33 mouse cellular contexts compared by ENCODE assay signal in the genomic region with DNA sequence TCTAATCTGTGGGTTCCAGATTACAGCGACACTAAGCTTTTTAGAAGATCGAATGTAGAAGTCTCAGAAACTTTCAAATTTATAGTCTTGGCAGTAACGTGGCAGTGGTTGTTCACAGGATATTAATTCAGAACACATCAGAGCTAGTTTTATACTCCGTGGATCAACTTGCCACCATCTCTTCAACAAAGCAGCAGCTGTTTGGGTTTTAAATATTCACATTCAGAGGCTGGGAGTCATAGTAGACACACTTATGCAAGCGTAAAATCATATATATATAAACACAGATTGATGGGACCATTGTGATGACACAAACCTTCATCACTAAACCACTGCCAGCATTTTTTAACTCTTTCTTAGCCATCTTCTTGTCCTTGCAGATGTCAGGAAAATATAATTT. TPM values are rescaled to one million over a fixed set of nuclear protein-coding genes. Genes with fewer than 3 reads are reported as not detected.
DNase-seq lines count a peak whose midpoint lies in the region; ATAC-seq and TF ChIP-seq lines count a peak whose summit lies in the region.
"Had no signal": no experiment of that assay in that cellular context is flagged by ENCODE, and none has a peak within 500 bp of the region (broad histone marks: within the 10 kb centered on the region; RNA-seq: fewer than 3 reads in every experiment).

No protein-coding gene starts in this region.

- in situ Hi-C loops in CH12.LX (cut with MboI; ENCODE audit: low pct_ligation_motif_present, low pct_unique_long_range_greater_than_20kb, low sequenced_read_pairs): no loop called here

- H3K36me3 ChIP-seq in embryonic facial prominence, embryonic 14.5 days (ENCODE audit: control insufficient read depth, insufficient read depth, low read length): no peaks in the 10 kb centered on the region
- H3K36me3 ChIP-seq in embryonic facial prominence, embryonic 10.5 days (replicated peaks): no peaks in the 10 kb centered on the region
- H3K36me3 ChIP-seq in forebrain, postnatal 0 days (ENCODE audit: insufficient read depth): no peaks in the 10 kb centered on the region
- H3K36me3 ChIP-seq in forebrain, embryonic 15.5 days: no peaks in the 10 kb centered on the region
- H3K36me3 ChIP-seq in CH12.LX (replicated peaks in 1 of 2; ENCODE audit: control insufficient read depth in 1 of 2, insufficient read depth in 1 of 2, low read length in 1 of 2) (no peaks in the 10 kb centered on the region), myocyte (ENCODE audit: control insufficient read depth, insufficient read depth) (no peaks in the 10 kb centered on the region)
- H3K36me3 ChIP-seq: embryonic facial prominence, embryonic 12.5 days; G1E; heart, embryonic 10.5 days; heart, embryonic 13.5 days had no signal

- H3K9ac ChIP-seq in embryonic facial prominence, embryonic 14.5 days (ENCODE audit: low read depth, low read length): no peak overlapping the region
- no peak overlapping the region for H3K9ac ChIP-seq in forebrain, postnatal 0 days
- H3K9ac ChIP-seq in forebrain, embryonic 15.5 days (replicated peaks): no peak overlapping the region
- H3K9ac ChIP-seq in CH12.LX (ENCODE audit: insufficient read depth, low read depth): 0 out of 2 replicates have a peak overlapping the region, but pooled peaks have one; percentile 14
- H3K9ac ChIP-seq: embryonic facial prominence, embryonic 12.5 days; heart, embryonic 13.5 days; hindbrain, embryonic 14.5 days had no signal

- TF ChIP-seq POLR2A in CH12.LX (IDR thresholded peaks at IDR 0.05; ENCODE audit: low read depth, low read length) (no peak), myocyte (IDR thresholded peaks at IDR 0.05; ENCODE audit: insufficient read length, low read depth) (no peak)

- DNase-seq in embryonic facial prominence, embryonic 14.5 days (ENCODE audit: low spot score): peak; percentile 36
- no peak for DNase-seq in embryonic facial prominence, embryonic 10.5 days (ENCODE audit: low spot score)
- DNase-seq in forebrain, postnatal 0 days: peak; percentile 13
- DNase-seq in CH12.LX (ENCODE audit: extremely low read depth): no peak
- DNase-seq in urinary bladder, postnatal 4 days (ENCODE audit: low spot score in 2 of 2): no peak
- no peak for DNase-seq in ovary, postnatal 10 days (ENCODE audit: low spot score)
- DNase-seq: adrenal gland, postnatal 10 days; adrenal gland, postnatal 36 days; cerebellum, adult 11-12 months; cerebellum, adult 8-10 months; cerebellum, postnatal 14 days; gastrocnemius, postnatal 10 days; gastrocnemius, postnatal 36 days; heart, adult 2 months; heart, postnatal 14 days; heart, postnatal 4 days; kidney, adult 18-20 months had no signal

- H3K27ac ChIP-seq in embryonic facial prominence, embryonic 14.5 days (replicated peaks; ENCODE audit: low read depth, low read length): no peak overlapping the region
- H3K27ac ChIP-seq in embryonic facial prominence, embryonic 10.5 days (replicated peaks): no peak overlapping the region
- no peak overlapping the region for H3K27ac ChIP-seq in forebrain, postnatal 0 days (ENCODE audit: low read depth, low read length)
- H3K27ac ChIP-seq in forebrain, embryonic 15.5 days (replicated peaks): no peak overlapping the region
- H3K27ac ChIP-seq in CH12.LX (ENCODE audit: insufficient read depth, low read depth): no peak overlapping the region
- H3K27ac ChIP-seq: embryonic facial prominence, embryonic 12.5 days; heart, adult 2 months; heart, embryonic 10.5 days; heart, embryonic 13.5 days; hindbrain, embryonic 14.5 days; hindbrain, postnatal 0 days had no signal

- H3K27me3 ChIP-seq in embryonic facial prominence, embryonic 14.5 days (replicated peaks; ENCODE audit: control insufficient read depth, insufficient read depth, low read length): no peaks in the 10 kb centered on the region
- no peaks in the 10 kb centered on the region for H3K27me3 ChIP-seq in embryonic facial prominence, embryonic 10.5 days (replicated peaks; ENCODE audit: low read depth, poor library complexity, severe bottlenecking)
- H3K27me3 ChIP-seq in forebrain, postnatal 0 days (ENCODE audit: insufficient read depth, low read length): no peaks in the 10 kb centered on the region
- H3K27me3 ChIP-seq in forebrain, embryonic 15.5 days: no peaks in the 10 kb centered on the region
- no peaks in the 10 kb centered on the region for H3K27me3 ChIP-seq in CH12.LX (replicated peaks)
- H3K27me3 ChIP-seq in myocyte (ENCODE audit: control insufficient read depth, insufficient read depth, insufficient read length): no peaks in the 10 kb centered on the region
- H3K27me3 ChIP-seq: embryonic facial prominence, embryonic 12.5 days; heart, embryonic 13.5 days had no signal

- 61% methylated on average over 5 of the region's 5 CpGs for WGBS in embryonic facial prominence, embryonic 14.5 days
- 87% methylated on average over 5 of the region's 5 CpGs for WGBS in embryonic facial prominence, embryonic 10.5 days
- 71% methylated on average over 5 of the region's 5 CpGs for WGBS in forebrain, postnatal 0 days
- WGBS in forebrain, embryonic 15.5 days: 69% methylated on average over 5 of the region's 5 CpGs

- H3K4me1 ChIP-seq in embryonic facial prominence, embryonic 14.5 days (ENCODE audit: control insufficient read depth, insufficient read depth, low read length): no peaks in the 10 kb centered on the region
- H3K4me1 ChIP-seq in embryonic facial prominence, embryonic 10.5 days: no peaks in the 10 kb centered on the region
- no peaks in the 10 kb centered on the region for H3K4me1 ChIP-seq in forebrain, postnatal 0 days (ENCODE audit: insufficient read depth)
- H3K4me1 ChIP-seq in forebrain, embryonic 15.5 days: no peaks in the 10 kb centered on the region
- no peaks in the 10 kb centered on the region for H3K4me1 ChIP-seq in CH12.LX (ENCODE audit: control insufficient read depth in 1 of 2, insufficient read depth in 2 of 2)
- H3K4me1 ChIP-seq: embryonic facial prominence, embryonic 12.5 days; heart, embryonic 10.5 days; heart, embryonic 13.5 days had no signal

- H3ac ChIP-seq in myocyte (ENCODE audit: control insufficient read depth, insufficient read length): no peak overlapping the region

- TF ChIP-seq CTCF in forebrain, postnatal 0 days (IDR thresholded peaks at IDR 0.05; ENCODE audit: low read depth): no peak
- TF ChIP-seq CTCF in CH12.LX (conservative IDR thresholded peaks at IDR 0.05 in 1 of 2, IDR thresholded peaks at IDR 0.05 in 1 of 2; ENCODE audit: low read depth in 2 of 2, low read length in 2 of 2): no peak

- TF ChIP-seq EP300 in CH12.LX (IDR thresholded peaks at IDR 0.05; ENCODE audit: low read length): no peak

- H3K4me3 ChIP-seq in embryonic facial prominence, embryonic 14.5 days (ENCODE audit: low read depth, low read length): no peak overlapping the region
- H3K4me3 ChIP-seq in embryonic facial prominence, embryonic 10.5 days: no peak overlapping the region
- H3K4me3 ChIP-seq in forebrain, postnatal 0 days (ENCODE audit: low read depth, low read length): no peak overlapping the region
- no peak overlapping the region for H3K4me3 ChIP-seq in forebrain, embryonic 15.5 days
- H3K4me3 ChIP-seq in CH12.LX (replicated peaks in 1 of 3; ENCODE audit: low read depth in 2 of 3, low read length in 2 of 3, poor library complexity in 1 of 3) (no peak overlapping the region), myocyte (no peak overlapping the region)
- H3K4me3 ChIP-seq: embryonic facial prominence, embryonic 12.5 days; erythroblast, embryonic 14.5 days; heart, adult 2 months; heart, embryonic 10.5 days; heart, embryonic 13.5 days had no signal

- H3K4me2 ChIP-seq in embryonic facial prominence, embryonic 14.5 days (ENCODE audit: low read depth, low read length): no peak overlapping the region
- no peak overlapping the region for H3K4me2 ChIP-seq in forebrain, postnatal 0 days (ENCODE audit: low read depth)
- H3K4me2 ChIP-seq in forebrain, embryonic 15.5 days (replicated peaks): no peak overlapping the region
- H3K4me2 ChIP-seq in CH12.LX (ENCODE audit: insufficient read depth, low read depth, poor library complexity, severe bottlenecking): peak overlapping the region; percentile 78
- H3K4me2 ChIP-seq in myocyte (ENCODE audit: low read depth): peak overlapping the region; percentile 69
- H3K4me2 ChIP-seq: embryonic facial prominence, embryonic 12.5 days; heart, embryonic 13.5 days; hindbrain, embryonic 14.5 days had no signal

- no peaks in the 10 kb centered on the region for H3K9me3 ChIP-seq in embryonic facial prominence, embryonic 14.5 days (ENCODE audit: control insufficient read depth, low read length)
- H3K9me3 ChIP-seq in embryonic facial prominence, embryonic 10.5 days: no peaks in the 10 kb centered on the region
- no peaks in the 10 kb centered on the region for H3K9me3 ChIP-seq in forebrain, postnatal 0 days (ENCODE audit: low read length)
- H3K9me3 ChIP-seq in forebrain, embryonic 15.5 days: no peaks in the 10 kb centered on the region
- no peaks in the 10 kb centered on the region for H3K9me3 ChIP-seq in CH12.LX (replicated peaks; ENCODE audit: low read length)
- H3K9me3 ChIP-seq: embryonic facial prominence, embryonic 12.5 days; G1E; heart, embryonic 10.5 days; heart, embryonic 13.5 days had no signal

- no peak for TF ChIP-seq RAD21 in CH12.LX (IDR thresholded peaks at IDR 0.05; ENCODE audit: low read depth, low read length)

- H3K79me2 ChIP-seq in CH12.LX (replicated peaks; ENCODE audit: control insufficient read depth, extremely low read depth, insufficient read depth, poor library complexity, severe bottlenecking) (no peaks in the 10 kb centered on the region), myocyte (ENCODE audit: control insufficient read depth, insufficient read depth) (no peaks in the 10 kb centered on the region)

- dilution Hi-C loops in CH12.LX (cut with MboI; ENCODE audit: extremely low pct_ligation_motif_present, extremely low pct_unique_long_range_greater_than_20kb, low sequenced_read_pairs): no loop called here

- ATAC-seq in embryonic facial prominence, embryonic 14.5 days (ENCODE audit: low read depth): peak; percentile 50; the same call in 1 of the 2 replicates
- ATAC-seq in forebrain, postnatal 0 days: peak; percentile 69
- ATAC-seq in forebrain, embryonic 15.5 days (replicated peaks): no peak
- ATAC-seq: hindbrain, postnatal 0 days; inflammation-experienced regulatory T-cells, adult 6 months; intestine, embryonic 16.5 days; Patski had no signal

TF ChIP-seq in CH12.LX, 34 proteins besides CTCF, POLR2A, EP300 and RAD21 (continues in another document):
- no peak for TF ChIP-seq POLR2AphosphoS2 (IDR thresholded peaks at IDR 0.05; ENCODE audit: low read depth, low read length)

RNA-seq across cellular contexts. Expression of gene Olfr275, which starts 42.2 kb away (rescaled TPM):
- not detected in 2 replicates for polyA plus RNA-seq in embryonic facial prominence, embryonic 14.5 days (2014; fragmentation: Nextera tagmentation; extraction: Ambion mirVana)
- not detected in 2 replicates for polyA plus RNA-seq in embryonic facial prominence, embryonic 10.5 days (2016; fragmentation: Nextera tagmentation; extraction: Ambion mirVana)
- total RNA-seq in forebrain, postnatal 0 days (2014; rRNA removed): not detected in 2 replicates
- not detected in 2 replicates for polyA plus RNA-seq in forebrain, postnatal 0 days (2015; fragmentation: Nextera tagmentation; extraction: Ambion mirVana)
- not detected in 2 replicates for polyA plus RNA-seq in forebrain, embryonic 15.5 days (2015; fragmentation: Nextera tagmentation; extraction: Ambion mirVana)
- total RNA-seq in CH12.LX (2012; rRNA removed) (not detected in 2 replicates), CH12.LX (2014; rRNA removed) (not detected in 2 replicates)
- polyA plus RNA-seq in CH12.LX (2012; ENCODE audit: insufficient read length, low read depth) (not detected in 2 replicates), myocyte (2012; fragmentation: generic; extraction: Trizol) (not detected)
- total RNA-seq: adrenal gland, adult 18-20 months; adrenal gland, postnatal 10 days; adrenal gland, postnatal 36 days; gastrocnemius, postnatal 10 days; gastrocnemius, postnatal 36 days; granulocyte monocyte progenitor cell, adult 5-6 weeks; heart, adult 2 months; heart, postnatal 14 days; heart, postnatal 4 days; hindbrain, postnatal 0 days had no signal
- polyA plus RNA-seq: embryonic facial prominence, embryonic 12.5 days; erythroblast, embryonic 14.5 days; G1E; heart, adult 2 months; heart, embryonic 10.5 days; heart, embryonic 13.5 days; heart, embryonic 16.5 days; hindbrain, embryonic 11.5 days; hindbrain, embryonic 14.5 days; hindbrain, postnatal 0 days; inflammation-experienced regulatory T-cells, adult 6 months; intestine, embryonic 16.5 days; Patski had no signal

Comparison
In these comparisons a context has a peak if more than half of its experiments do, and no peak if none do; other contexts are left out.
1. DNase-seq: peak in embryonic facial prominence, embryonic 14.5 days (single experiment) and forebrain, postnatal 0 days (single experiment); none in embryonic facial prominence, embryonic 10.5 days (single experiment), CH12.LX (single experiment), urinary bladder, postnatal 4 days (0 of 2) and ovary, postnatal 10 days (single experiment).
2. H3K4me2 ChIP-seq: peak in CH12.LX (single experiment) and myocyte (single experiment); none in embryonic facial prominence, embryonic 14.5 days (single experiment), forebrain, postnatal 0 days (single experiment) and forebrain, embryonic 15.5 days (single experiment).